Mouse (Mus musculus): ENCODE measurements at regions not wholly inside any gene's neighbourhood (a gene's known extent, or its start where the extent isn't known, plus 50 kb on each side); places are given as distances from the start of the nearest gene placed in this dataset.

DNA sequence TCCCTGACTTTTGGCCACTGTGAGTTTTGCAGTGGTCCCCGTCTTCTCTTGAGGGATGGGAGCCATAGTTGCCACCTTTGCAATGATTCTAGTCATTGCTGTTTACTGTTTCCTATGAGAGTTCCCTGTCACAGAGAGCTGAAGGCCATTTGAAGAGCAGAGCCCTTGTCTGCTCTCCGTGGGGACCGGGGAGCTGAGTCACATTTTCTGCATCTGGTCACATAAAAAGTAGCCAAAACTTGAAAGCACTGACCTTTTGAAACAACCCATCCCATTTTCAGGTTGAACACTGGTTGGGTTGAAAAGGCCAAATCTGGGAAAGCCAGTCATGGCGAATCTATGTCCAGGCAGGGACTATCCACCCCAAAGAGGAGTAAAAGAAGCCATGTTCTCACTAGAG, 387.9 kb upstream of the Mki67 start:
- no peak for TF ChIP-seq CTCF (IDR thresholded peaks at IDR 0.05; ENCODE audit: low read depth, low read length)
- no peak for TF ChIP-seq POLR2A (IDR thresholded peaks at IDR 0.05; ENCODE audit: extremely low read depth, insufficient read depth, low read length)
